Mouse (Mus musculus) G1E-ER4 (cell line): Measurements from ENCODE around the gene Map1s. TPM values are rescaled to one million over a fixed set of nuclear protein-coding genes. Genes with fewer than 3 reads are reported as not detected.

Experiments
- GATA1 ChIP-seq: IDR thresholded peaks from one replicate; pipeline ENCODE4 v1.8.0; 2012; ENCODE audit warnings: low read length, inconsistent platforms
- polyA plus RNA-seq: library from polyadenylated mRNA; stranded (reverse); fragments of >175 nt; gene quantifications from 2 replicates; pipeline ENCODE4 v1.2.3, GENCODE M21; 2012

The Map1s gene
- polyA plus RNA-seq, 1 experiment, result 137 TPM

DNA sequence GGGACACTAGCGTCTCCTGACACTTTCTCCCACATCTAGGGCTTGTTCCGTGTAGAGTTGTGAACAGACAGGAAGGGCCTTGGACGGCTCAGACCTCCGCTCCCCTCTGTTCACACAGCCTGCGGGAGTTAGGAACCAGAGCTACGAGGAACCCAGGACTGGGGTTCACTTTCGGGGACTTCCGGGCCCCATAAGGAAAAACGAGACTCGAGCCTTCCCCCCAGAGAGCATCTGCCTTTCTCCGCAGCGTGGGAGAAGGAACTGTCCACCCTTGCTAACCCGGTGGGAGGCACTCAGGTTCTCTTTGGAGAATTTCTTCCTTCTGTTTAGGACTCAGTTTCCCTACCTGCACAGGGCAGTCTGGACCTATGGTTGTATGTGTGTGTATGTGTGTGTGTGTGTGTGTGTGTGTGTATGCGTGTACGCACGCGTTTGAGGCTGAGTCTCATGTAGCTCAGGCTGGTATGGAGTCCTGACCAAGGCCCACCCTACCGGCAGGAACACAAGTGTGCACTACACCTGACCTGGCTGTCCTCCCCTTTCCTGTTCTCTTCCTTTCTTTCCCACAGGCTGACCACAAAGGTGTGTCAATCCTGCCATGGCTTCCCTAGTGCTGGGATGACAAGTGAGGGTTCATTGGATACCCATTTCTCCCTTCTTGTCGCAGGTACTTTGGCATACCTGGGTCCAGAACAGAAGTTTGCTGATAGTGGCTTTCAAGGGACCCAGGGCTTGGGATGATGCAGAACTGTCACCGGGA is 12.7 kb upstream of the Map1s start:
- no peak for TF ChIP-seq GATA1

DNA sequence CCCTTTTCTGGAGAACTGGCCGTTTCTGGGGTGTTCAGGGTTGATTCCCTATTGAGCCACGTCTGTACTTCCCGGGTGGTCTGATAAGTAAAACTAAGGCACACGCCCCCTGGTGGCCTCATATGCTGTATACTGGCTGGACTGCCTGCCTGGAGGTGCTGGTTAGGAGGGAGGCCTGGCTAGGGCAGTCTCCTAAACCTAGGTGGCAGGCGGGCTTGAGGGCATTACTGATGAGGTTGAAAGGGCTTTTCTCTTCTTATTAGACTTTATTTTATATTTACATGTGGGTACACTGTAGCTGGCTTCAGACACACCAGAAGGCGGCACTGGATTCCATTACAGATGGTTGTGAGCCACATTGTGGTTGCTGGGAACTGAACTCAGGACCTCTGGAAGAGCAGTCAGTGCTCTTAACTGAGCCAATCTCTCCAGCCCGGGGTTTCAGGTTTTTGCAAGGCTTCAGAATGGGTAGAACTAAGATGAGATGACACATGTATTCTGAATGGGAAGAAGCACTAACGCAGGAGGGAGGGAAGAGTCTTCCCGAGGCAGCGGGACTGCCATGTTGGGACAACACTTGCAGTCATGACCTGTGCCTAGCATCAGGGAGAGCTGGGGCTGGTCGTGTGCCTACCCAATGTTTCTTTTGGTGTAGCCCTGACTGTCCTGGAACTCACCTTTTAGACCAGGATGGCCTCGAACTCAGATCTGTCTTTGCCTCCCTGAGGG is 11.9 kb upstream of the Map1s start:
- TF ChIP-seq GATA1, result no peak

DNA sequence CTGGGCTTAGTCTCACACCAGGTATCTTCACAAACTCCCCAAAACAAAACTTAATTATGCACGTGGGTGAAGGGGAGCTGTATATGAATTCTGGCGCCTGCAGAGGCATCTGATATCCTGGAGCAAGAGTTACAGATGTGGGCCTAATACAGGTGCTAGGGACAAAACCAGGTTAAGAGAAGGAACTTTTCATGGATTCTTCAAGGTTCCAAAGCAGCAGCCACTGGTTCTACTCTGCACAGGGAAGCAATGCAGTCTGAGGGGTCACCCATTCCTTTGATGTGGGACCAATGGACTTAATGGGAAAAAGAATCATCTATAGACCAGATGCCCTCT is 11.4 kb upstream of the Map1s start:
- TF ChIP-seq GATA1, result no peak

DNA sequence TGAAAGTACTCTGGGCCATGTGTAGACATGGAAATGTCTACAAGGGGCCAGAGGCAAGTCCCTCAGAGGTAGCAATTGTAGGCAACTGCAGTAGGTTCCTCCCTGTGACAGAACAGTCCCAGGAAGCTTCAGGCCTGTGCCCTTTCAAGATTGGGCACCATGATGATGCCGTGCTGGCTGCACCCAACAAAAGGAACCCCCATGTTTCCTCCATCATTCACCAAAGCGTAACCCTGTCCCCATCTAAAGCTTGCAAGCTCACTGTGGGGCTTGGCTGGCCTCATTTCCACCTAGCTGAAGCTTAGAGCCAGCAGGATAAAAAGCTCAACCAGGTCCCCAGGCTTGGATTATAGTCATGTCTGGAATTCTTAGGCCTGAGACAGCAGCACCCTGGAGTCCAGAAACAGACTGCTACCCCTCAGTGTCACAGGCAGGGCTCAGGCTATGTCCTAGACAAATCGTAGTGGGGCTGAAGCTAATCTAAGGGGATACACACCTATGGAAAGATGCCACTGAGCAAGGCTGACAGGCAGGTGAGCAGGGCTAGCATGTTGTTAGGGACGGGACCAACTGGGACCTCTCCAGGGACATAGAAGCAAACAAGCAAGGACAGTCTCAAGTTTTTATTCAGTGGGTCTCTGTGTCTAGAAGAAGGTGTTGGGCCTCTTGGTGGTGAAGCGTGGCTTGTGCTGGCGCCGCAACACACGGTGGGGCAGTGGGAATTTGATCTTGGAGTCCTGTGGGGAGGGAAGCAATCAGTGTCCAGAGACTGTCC is 10.8 kb upstream of the Map1s start:
- no peak for TF ChIP-seq GATA1

DNA sequence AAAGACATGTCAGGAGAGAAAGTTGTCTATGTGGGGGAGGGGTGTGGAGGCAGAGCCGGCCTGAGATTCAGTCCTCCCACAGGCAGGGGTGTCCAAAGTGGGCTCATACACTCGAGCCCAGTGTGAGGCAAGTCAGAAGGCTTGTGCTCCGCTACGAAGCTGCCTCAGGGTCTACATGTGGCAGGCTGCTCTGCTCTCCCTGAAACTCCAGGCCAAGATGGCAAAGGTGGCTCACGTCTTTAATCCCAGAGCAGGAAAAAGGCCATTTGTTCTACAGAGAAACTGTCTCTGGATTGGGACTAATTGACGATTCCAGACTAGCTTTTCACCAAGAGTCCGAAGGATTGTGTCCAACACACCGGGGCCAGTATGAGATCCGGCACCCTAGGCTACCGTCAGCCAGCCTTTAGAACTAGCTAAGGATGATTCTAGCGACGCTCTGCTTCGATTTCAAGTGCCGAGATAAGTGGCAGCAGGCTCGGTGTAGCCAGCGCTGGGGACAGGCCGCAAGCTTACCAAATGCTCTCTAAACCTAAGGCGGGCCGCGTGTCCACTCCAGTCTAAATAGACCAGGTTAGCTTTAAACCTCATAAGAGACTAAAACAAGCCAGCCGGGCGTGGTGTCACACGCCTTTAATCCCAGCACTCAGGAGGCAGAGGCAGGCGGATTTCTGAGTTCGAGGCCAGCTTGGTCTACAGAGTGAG is 9.3 kb upstream of the Map1s start:
- no peak for TF ChIP-seq GATA1

DNA sequence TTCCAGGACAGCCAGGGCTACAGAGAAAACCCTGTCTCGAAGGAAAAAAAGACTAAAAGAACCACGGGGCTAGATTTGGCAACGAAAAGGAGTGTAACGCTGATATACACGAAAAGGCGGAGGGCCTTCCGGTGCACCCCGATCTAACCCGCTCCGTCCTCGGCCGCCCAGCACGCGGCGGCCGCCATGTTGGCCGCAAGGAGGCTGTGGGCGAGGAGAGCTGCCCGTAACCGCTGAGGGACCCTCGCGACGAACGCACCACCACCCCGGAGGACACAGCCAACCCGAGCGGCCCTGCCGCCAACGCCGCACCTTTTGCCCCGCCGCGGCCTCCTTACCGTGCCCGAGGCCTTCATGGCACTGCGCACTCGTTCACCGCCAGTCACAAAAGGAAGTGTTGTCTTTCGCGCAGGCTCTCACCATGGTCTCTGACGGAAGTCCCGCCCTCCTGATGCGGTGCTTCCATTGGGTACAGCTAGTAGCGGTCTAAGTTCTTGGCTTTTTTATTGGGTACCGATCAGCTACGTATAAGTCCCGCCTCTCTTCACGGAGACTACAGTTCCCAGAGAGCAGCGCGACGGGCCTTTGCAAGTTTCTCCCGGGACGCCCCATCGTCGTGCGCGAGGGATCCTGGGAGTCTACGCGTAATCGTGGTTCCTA is 8.6 kb upstream of the Map1s start, which contains the start of gene Rpl18a:
Rpl18a (minus strand) TSS at position 392 of the 660 bp plus-strand sequence.
- TF ChIP-seq GATA1, result no peak

DNA sequence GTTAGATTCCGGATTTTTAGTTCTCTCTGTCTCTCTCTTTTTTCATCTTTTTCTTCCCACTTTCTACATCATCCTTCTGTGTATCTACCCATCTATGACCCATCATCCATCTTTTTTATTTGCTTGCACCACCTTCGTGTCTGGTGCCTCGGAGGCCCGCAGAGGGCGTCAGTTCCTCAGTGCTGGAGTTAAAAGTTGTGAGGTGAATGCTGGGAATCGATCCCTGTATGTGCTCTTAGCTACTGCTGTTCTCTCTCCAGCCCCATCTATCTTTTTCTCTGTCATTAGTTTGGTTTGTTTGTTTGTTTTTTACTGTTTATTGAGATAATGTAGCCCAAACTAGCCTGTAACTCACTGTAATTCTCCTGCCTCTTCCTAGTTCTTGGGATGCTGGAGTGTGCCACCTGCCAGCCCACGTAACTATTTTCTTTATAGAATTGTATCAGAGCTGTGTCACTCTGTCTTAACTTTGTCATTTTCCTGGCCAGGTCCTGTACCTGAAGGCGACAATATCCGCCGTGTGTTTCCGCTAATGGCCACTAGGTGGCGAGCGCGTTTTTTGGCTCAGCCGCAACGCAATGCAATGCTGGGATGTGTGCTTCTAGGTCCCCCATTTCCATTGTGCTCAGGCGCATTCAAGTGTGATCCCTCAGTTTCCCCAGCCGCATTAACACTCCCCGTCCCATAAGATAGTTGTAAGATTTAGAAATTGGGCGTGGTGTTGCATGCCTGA is 7.9 kb upstream of the Map1s start:
- TF ChIP-seq GATA1, result no peak

DNA sequence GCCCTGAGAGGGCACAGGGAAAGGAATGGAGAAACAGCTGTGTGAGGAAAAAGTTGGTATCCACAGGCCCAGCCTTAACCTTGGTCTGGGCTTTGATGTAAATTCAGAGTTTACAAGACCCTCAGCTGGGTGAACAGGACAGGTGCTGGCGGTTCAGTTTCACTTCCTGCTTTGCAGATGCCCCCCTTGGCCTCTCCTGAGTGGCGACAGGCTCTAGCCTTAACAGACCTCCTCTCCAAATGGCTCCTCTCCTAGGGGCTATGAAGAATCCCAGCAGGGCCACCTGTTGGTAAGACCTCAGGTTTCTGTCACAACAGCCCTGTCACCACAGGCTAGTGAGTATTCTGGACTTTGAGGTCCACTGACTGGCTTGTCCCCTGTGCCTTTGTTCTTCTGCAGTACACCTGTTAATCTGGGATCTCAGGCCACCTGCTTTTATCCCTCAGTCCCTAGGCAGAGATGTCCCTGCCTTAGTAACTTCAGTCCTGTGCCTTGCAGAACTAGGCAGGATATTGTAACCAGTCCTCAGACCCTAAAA is 7.0 kb upstream of the Map1s start:
- TF ChIP-seq GATA1, result no peak

DNA sequence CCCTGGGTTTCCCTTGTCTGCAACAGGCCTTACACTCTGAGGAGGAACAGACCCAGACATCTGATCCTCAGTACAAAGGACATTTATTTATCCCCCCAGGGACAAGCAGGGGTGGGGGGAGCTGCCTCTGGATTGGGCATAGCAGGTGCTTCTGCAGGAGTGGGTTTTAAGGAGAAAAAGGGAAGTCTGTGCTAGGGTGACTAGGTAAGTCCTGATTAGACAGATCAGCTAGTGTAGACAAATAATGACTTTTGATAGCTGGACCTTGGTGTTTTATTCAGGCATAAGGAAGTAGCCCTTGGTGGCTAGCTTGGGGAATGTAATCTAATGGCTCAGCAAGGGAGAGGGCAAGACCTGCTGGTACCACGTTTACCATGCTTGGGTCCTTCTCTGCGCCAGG is 6.5 kb upstream of the Map1s start:
- no peak for TF ChIP-seq GATA1

DNA sequence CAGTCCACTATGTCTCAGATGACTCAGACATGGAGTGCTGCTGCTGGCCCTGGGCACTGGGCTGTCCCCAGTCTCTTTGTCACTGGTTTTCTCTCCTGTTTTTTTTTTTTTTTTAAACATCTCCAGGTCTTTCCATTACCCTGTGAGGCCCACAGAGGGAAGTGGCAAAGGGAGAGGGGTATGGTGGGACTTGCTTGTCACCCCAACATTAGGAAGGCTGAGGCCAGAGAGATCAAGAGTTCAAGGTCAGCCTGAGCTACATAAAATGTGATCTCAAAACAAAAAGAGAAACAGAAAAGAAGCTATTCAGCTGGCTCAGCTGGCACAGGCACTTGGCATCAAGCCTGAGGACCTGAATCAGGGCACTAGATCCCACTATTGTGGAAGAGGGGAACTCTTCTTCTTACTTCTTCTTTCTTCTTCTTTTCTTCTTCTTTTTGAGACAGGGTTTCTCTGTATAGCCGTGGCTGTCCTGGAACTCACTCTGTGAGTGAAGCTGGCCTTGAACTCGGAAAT is 4.8 kb upstream of the Map1s start:
- TF ChIP-seq GATA1, result no peak

DNA sequence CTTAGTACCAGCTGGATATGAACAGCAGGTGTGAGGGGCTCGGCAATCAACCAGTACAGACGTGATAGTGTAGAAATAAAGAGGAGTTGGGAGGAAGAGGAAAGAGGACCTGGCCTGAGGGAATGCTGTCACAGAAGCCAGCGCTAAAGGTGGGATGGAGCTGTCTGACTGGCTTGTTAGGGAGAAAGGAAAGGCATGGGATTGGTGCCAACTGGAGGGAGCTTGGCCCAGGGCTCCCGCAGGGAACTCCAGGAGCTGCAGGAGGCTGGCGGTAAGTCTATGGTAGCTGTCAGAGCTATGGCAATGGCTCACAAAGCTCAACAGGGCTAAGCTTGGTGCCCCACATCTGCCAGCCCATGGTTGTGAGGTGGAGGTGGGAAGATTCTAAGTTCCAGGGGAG is 3.5 kb upstream of the Map1s start:
- no peak for TF ChIP-seq GATA1

DNA sequence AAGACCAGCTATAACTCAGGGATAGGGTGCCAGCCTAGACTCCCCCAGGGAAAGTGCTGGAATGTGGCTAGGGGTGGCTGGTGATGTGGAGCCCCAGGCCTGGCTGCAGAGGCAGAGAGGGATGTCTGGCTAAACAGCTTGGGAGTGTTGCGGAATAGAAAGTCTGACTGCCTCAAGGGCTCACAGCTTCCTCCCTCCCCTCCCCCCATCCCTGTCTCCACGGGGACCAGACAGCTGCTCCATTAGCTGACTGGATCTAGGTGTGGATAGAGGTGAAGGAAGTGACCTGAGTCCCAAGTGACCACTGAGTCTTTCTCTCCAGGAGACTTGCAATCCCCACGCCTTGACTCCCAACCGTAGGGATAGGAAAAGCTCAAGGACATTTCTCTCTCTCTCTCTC is 2.6 kb upstream of the Map1s start:
- no peak for TF ChIP-seq GATA1

DNA sequence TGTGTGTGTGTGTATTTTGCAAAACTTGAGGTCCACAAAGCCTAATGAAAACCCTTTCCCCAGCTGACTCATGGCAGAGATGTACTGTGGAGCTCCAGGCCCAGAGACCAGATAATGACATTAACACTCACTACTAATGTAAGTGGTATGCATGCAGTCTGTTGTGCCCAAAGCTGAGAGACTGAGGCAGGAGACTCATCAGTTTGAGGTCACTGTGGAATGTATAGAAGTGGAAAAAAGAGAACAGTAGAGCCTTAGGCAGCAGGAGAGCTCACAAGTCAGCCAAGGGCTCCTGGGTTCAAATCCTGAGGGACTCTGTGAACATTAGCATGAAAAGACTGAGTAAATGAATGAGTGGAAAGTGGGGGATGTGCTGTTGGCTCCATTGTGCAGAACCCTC is 2.1 kb upstream of the Map1s start:
- TF ChIP-seq GATA1, result no peak

DNA sequence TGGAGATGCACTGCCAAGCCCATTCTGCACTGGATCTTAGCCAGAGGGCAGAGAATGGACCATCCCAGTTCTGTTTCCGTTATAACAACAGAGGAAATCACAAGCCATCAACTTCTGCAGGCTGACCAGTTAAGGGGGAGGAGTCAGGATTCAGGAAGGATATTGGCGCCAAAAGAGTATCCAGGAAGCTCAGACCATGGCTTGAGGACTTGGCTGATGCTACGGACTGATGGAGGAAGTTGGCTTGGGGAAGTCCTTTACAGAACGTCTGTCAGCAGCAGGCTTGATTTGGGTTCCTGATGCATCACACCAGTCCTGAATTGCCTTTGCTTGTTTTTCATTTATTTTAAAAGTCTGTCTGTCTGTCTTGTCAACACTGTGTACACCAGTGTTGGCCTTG is 1.2 kb upstream of the Map1s start:
- no peak for TF ChIP-seq GATA1

DNA sequence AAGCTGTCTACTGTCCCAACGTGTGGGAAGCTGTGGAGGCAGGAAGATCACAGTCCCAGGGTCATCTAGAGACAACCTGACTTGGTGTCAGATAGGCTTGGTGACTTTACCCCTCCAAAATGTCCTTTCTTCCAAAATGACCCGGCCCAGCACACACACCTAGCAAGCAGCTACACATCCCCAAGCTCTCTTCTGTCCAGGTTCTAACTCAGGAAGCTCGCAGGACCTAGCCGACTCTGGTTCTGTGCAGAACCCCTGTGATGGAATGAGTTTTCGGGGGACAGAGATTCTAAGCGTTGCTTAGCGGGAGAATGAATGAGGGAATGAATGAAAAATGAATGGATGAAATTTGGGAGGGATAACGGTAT is 285 bp upstream of the Map1s start:
- no peak for TF ChIP-seq GATA1
